Mouse (Mus musculus): ENCODE measurements at regions not wholly inside any gene's neighbourhood (a gene's known extent, or its start where the extent isn't known, plus 50 kb on each side); places are given as distances from the start of the nearest gene placed in this dataset.

GRCm38 (mm10) chr10:37314746-37315430 is 176.2 kb upstream of the Marcks start:
- peak; percentile 72 for DNase-seq

- DNase-seq: no peak
Observed at GRCm38 (mm10) chr10:37313461-37313860, 174.7 kb upstream of the Marcks start.

GRCm38 (mm10) chr10:37310266-37310945 is 171.7 kb upstream of the Marcks start:
- DNase-seq: no peak

GRCm38 (mm10) chr10:37304656-37305055 is 165.9 kb upstream of the Marcks start:
- DNase-seq: no peak

- no peak for DNase-seq
Observed at GRCm38 (mm10) chr10:37300181-37300889, 161.6 kb upstream of the Marcks start.

- DNase-seq: no peak
Observed at GRCm38 (mm10) chr10:37298689-37299421, 160.1 kb upstream of the Marcks start.

GRCm38 (mm10) chr10:37294231-37294630 is 155.5 kb upstream of the Marcks start:
- no peak for DNase-seq

- no peak for DNase-seq
Observed at GRCm38 (mm10) chr10:37293292-37293691, 154.6 kb upstream of the Marcks start.

GRCm38 (mm10) chr10:37291639-37292495 is 153.1 kb upstream of the Marcks start:
- no peak for DNase-seq

GRCm38 (mm10) chr10:37289964-37290704 is 151.4 kb upstream of the Marcks start:
- no peak for DNase-seq

GRCm38 (mm10) chr10:37286305-37286704 is 147.6 kb upstream of the Marcks start:
- DNase-seq: no peak

GRCm38 (mm10) chr10:37282951-37283350 is 144.2 kb upstream of the Marcks start:
- no peak for DNase-seq

- DNase-seq: no peak
Observed at GRCm38 (mm10) chr10:37280823-37281222, 142.1 kb upstream of the Marcks start.

GRCm38 (mm10) chr10:37280150-37280820 is 141.6 kb upstream of the Marcks start:
- no peak for DNase-seq

GRCm38 (mm10) chr10:37279316-37279715 is 140.6 kb upstream of the Marcks start:
- DNase-seq: no peak

- DNase-seq: no peak
Observed at GRCm38 (mm10) chr10:37275857-37276256, 137.1 kb upstream of the Marcks start.

- DNase-seq: no peak
Observed at GRCm38 (mm10) chr10:37275271-37275670, 136.6 kb upstream of the Marcks start.

- no peak for DNase-seq
Observed at GRCm38 (mm10) chr10:37271967-37272366, 133.2 kb upstream of the Marcks start.

- no peak for DNase-seq
Observed at GRCm38 (mm10) chr10:37270236-37271000, 131.7 kb upstream of the Marcks start.

- no peak for DNase-seq
Observed at GRCm38 (mm10) chr10:37266909-37267308, 128.2 kb upstream of the Marcks start.

Data from cerebellum, adult 9-10 months (tissue).